Mouse (Mus musculus) kidney, adult 2 months (tissue): ENCODE measurements around the gene Tsr2.

Experiments
- CTCF ChIP-seq: fragments of 200-500 bp; conservative IDR thresholded peaks from 2 replicates; pipeline ENCODE4 v1.5.1; 2011; ENCODE audit warnings: low read depth, mild to moderate bottlenecking, control low read depth, low read length, moderate library complexity, mixed read lengths; ENCODE audit not compliant: insufficient read depth, insufficient read length
- POLR2A ChIP-seq: fragments of 200-500 bp; IDR thresholded peaks from one replicate; pipeline ENCODE4 v1.6.1; 2011; ENCODE audit warnings: low read depth, low read length, control low read depth

DNA sequence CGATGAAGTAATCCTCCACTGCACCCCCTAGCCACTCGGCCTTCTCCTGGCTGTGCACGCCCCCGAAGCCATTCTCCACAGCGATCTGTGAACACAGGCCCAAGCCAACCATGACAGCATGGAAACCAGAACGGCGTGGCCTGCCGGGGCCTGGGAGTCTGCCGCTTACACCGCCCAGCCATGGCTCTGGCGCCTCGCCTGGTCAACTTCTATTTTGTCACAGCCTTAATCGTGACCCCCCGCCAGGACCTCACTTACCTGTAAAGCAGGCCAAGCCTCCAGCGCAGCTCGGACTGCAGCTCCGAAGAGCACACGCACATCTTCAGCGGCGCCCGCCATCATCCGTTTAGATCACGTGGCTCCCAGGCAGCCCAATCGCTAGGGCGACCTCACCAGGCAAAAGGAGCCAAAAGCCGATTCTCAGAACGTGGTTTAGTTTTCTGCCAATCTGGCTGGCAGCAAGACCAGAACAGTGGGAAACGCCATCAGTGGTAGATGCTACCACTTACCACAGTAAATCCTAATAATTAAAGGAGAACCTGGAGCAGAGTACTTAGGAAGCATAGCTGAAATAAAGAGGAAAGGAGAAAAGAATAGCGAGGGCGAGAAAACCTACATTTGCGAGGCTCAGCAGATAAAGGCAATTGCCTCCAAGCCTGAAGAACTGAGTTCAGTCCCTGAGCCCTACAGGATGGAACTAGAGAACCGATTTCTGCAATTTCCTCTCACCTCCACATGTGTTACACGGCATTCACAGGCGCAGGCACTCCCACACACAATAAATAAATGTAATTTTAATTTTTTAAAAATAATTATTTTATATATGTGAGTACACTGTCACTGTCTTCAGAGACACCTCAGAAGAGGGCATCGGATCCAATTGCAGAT lies at the start of gene Tsr2:
- TF ChIP-seq CTCF (no peak), POLR2A (no peak)
